Mouse (Mus musculus) cerebral cortex, adult 2 months (tissue): ENCODE results near the gene Nphs1.

Experiments used
- WGBS: fragments of 180-500 bp; shearing (Covaris S2); methylation state at CpG from one replicate; pipeline ENCODE4 v1.1.7; 2018; 5-methylcytosine and 5-hydroxymethylcytosine counted together

The Nphs1 gene

GRCm38 (mm10) chr7:30443696-30444095 lies 14.4 kb upstream of the Nphs1 start:
- WGBS = 21% methylated on average over 9 of the region's 9 CpGs

DNA sequence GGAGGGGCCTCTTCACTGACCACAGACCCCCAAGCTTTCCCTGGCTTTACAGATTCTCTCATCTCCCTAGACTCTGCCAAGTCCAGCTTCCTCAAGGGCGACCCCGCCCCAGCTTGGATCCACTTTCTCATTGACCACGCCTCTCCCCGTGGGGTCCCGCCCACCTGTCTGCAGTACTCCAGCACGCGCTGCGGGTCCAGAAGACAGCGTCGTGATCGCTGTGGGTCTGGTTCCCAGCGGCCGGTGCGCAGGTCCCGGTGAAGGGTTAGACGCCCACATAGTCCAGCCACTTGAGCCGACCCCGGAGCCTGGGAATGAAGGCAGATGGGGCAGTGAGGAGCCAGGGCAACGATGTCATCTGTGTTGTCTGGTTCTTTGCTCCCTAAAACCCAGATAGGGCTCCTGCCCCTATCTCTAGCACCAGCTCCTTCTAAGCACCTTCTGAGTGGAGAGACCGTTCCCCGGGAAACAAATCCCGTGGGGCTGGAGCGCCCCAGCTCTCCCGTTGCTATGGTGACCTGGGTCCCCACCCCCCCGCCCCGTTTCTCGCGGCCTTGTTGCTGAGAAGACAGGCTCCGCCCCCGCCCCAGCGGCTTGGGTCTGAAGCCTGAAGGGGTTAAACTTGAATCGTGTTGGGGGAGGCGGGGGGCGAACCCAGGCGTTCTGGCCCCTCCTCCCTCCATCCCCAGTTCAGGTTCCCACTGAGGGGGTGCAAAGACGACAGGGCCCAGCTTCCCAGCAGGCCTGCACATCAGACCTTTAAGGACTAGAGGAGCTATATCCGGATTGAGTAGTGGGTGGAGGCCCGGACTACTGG lies 13.8 kb upstream of the Nphs1 start:
- WGBS = 1% methylated on average over 37 of the region's 38 CpGs

DNA sequence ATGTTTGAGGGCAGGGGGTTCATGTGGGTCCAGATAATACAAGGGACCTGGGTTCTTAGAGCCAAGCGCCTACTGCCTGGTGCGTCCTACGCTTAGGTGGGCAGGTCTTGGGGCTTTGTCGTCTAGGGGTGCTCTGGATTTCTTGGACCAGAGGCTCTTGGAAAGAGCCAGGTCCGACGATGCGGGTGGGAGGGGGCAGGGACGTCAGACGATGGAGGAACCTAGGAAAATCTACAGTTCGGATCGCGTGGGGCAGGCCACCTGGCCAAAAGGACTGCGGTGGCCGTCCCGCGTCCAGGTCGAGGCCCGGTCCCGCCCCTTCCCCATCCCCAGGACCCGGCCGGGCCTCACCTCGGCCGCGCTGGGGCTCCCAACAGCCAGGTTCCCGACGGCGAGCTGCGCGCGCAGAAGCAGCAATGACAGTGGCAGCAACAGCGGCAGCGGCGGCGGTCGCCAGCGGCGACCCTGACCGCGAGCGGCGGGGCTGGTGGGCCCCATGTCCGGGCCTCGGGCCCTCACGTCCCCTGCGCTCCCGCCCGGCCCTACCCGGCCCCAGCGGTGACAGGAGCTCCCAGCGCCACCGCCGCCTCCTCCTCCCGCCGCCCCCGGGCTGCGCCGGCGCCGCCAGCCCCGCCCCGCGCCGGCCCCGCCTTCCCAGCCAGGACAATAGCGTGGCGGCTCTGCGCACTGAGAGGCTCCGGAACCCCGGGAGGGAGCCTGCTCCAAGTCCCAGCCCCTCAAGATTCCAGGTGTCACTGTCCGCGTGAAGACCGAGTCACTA lies 13.0 kb upstream of the Nphs1 start, which contains the start of gene Aplp1:
Aplp1 (minus strand) TSS at position 565 of the 781 bp plus-strand sequence.
- under 1% methylated on average over 69 of the region's 72 CpGs for WGBS

GRCm38 (mm10) chr7:30450241-30450640 lies 7.9 kb upstream of the Nphs1 start:
- 61% methylated on average over 7 of the region's 7 CpGs for WGBS

GRCm38 (mm10) chr7:30453327-30453726 lies 4.8 kb upstream of the Nphs1 start:
- WGBS = 21% methylated on average over 25 of the region's 25 CpGs

DNA sequence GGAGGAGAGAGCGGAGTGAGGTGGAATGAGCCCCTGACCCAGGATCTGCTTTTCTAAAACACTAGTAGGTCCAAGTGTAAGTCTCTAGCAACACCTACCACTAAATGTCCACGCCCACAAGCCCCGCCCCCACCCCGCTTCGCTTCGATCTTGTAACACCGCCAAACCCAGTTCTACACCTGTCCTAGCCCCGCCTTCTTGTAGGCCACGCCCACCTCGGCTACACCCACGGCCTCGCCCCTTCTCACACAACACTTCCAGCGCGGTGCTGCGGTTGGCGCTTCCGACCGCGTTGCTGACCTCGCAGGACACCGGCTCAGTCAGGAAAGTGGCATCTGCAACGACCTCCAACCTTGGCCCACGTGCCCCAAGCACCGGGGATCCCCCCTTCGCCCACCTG lies 4.3 kb upstream of the Nphs1 start:
- WGBS = 4% methylated on average over 25 of the region's 25 CpGs

DNA sequence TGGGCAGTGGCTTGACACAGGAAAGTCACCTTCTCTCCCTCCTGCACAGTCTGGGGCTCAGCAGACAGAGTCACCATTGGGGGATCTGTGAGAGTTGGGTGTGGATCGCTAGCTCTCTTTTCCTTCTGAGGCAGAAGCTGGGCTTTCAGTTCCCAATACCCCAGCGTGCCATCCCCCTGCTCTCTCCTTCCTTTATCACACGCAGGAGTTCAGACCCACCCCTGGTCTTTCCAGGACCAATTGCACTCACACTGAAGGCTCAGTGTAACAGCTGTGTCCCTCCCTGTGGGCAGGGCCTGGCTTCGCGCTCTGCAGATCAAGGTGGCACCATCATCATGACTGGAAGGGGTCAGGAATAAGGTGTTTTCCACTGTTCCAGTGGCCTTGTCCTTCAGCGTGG lies 3.9 kb upstream of the Nphs1 start:
- WGBS = 30% methylated on average over 6 of the region's 6 CpGs

- 3% methylated on average over 9 of the region's 9 CpGs for WGBS
Observed at GRCm38 (mm10) chr7:30456487-30456886, 1.6 kb upstream of the Nphs1 start.

- WGBS = 1% methylated on average over 31 of the region's 31 CpGs
Observed at GRCm38 (mm10) chr7:30456911-30457628, 1.0 kb upstream of the Nphs1 start.

- 61% methylated on average over 6 of the region's 6 CpGs for WGBS
Observed at GRCm38 (mm10) chr7:30459484-30459883, 1.4 kb downstream of the Nphs1 start.

DNA sequence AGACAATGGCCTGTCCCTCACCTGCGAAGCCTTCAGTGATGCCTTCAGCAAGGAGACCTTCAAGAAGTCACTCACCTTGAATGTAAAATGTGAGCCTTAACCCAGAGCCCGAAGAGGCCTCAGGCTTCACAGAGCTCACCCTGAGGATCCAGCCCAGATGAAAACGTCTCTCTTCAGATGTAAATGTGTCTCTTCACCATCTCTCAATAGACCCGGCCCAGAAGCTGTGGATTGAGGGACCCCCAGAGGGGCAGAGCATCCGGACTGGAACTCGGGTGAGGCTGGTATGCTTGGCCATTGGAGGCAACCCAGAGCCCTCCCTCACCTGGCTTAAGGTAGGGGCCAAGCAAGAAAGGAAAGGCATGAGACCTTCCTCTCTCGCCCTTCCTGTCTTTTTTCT lies 5.5 kb downstream of the Nphs1 start:
- 59% methylated on average over 7 of the region's 7 CpGs for WGBS

GRCm38 (mm10) chr7:30463996-30464395 lies 5.9 kb downstream of the Nphs1 start:
- 48% methylated on average over 4 of the region's 4 CpGs for WGBS

DNA sequence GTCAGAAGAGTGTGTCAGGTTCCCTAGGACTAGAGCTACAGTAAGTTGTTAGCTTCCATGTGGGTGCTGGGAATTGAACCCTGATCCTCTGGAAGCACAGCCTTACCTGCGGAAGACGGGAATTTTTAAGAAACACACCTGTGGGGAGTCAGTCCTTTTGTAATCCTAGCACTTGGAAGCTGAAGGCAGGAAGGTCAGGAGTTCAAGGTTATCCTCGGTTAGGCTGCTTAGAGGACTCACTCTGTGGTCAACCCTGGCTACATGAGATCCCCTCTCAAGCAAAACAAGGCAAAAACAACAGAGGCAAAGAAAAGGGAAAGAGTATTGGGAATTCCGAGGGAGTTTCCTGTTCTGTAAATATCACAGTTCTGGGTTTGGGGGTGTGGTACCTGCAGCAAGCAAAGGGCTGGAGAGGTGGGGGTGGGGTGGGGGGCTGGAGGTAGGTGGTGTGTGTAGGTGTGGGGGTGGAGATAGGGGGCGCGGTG lies 6.7 kb downstream of the Nphs1 start:
- WGBS = 27% methylated on average over 6 of the region's 6 CpGs

GRCm38 (mm10) chr7:30472411-30472810 lies 14.3 kb downstream of the Nphs1 start:
- 53% methylated on average over 5 of the region's 5 CpGs for WGBS

GRCm38 (mm10) chr7:30474999-30475398 lies 16.9 kb downstream of the Nphs1 start:
- 82% methylated on average over 4 of the region's 4 CpGs for WGBS

DNA sequence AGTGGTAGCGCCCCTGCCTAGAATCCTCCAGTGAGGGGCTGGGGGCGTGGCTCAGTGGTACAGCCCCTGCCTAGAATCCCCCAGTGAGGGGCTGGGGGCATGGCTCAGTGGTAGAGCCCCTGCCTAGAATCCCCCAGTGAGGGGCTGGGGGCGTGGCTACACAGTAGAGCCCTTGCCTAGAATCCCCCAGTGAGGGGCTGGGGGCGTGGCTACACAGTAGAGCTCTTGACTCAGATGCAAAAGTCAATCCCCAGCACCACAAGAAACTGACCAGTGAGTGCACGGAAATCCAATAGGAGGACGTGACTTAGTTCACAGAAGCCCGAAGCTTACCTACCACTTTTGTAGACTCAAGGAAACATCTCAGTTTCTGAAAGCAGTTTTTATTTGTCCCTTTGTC lies 18.0 kb downstream of the Nphs1 start:
- 86% methylated on average over 7 of the region's 7 CpGs for WGBS

GRCm38 (mm10) chr7:30477415-30478381 lies 19.6 kb downstream of the Nphs1 start:
- 9% methylated on average over 29 of the region's 32 CpGs for WGBS

- 39% methylated on average over 8 of the region's 8 CpGs for WGBS
Observed at GRCm38 (mm10) chr7:30484250-30484649, 26.1 kb downstream of the Nphs1 start.

DNA sequence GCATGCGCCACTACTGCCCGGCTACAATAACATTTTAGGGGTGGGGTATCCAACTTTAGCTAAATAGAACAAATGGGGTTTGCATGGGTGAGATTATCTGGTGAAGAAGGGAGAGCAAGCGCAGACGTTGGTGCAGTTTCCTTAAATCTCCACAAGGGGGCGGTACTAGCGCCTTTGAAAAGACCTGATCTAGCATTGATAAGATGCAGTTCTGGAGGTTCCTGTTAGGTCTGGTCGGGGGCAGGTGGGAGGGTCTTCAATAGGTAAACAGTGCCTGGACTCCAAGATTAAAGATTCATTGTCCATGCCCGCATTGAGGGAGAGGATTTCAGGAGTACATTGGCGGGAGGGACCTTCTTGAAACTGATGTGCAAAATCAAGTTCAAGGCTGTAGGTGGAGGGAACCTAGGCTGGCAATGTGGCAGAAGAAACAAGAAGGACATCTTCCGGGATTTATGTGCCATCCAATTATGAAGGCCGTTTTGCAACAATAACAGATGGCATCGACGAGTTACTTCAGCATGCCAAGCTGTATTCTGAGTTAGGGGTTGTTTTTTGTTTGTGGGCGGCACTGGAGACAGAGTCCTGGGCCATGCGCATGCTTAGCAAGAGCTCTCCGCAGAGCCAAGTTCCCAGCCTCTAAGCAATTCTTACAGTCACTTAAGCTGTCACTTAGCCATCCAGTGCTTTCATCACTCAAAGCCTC lies 32.3 kb downstream of the Nphs1 start:
- WGBS = 22% methylated on average over 16 of the region's 16 CpGs

GRCm38 (mm10) chr7:30490957-30491307 lies 32.8 kb downstream of the Nphs1 start:
- WGBS = 15% methylated on average over 6 of the region's 6 CpGs
